Mouse (Mus musculus): ENCODE measurements around the gene Flt4. TPM values are rescaled to one million over a fixed set of nuclear protein-coding genes. Genes with fewer than 3 reads are reported as not detected.
A peak's percentile ranks its signal among the peaks of the same experiment; 100 is the strongest.

The Flt4 gene
- total and polyA plus RNA-seq, 3 experiments: under 0.01 to 0.15 (median 0.02) TPM

DNA sequence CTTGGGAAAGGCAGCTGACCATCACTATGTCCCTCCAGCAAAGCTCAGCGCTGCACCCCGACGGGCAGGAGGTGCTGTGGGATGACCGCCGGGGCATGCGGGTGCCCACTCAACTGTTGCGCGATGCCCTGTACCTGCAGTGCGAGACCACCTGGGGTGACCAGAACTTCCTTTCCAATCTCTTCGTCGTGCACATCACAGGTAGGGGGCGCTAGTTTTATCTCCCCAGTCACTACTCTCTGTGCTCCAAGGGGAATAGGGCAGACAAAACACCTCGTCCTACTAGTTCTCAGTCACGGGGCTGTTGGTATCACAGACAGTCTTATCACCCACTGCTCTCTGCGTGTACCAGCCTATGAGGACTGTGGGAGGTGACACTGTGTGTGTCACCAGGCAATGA, 16.8 kb downstream of the Flt4 start:
- Histone ChIP-seq H3K9me3 (replicated peaks) (no peaks in the 10 kb centered on the region), H3K27me3 (ENCODE audit: insufficient read depth, low read length) (peaks cover 30% of the 10 kb centered on the region), H3K4me3 (ENCODE audit: low read depth, low read length) (no peak overlapping the region), H3K36me3 (replicated peaks) (no peaks in the 10 kb centered on the region), H3K4me1 (ENCODE audit: insufficient read depth, low read depth, low read length) (no peaks in the 10 kb centered on the region; the same call in 1 of the 2 replicates)
- ATAC-seq (ENCODE audit: extremely low read depth, insufficient number of reproducible peaks, low FRiP score, poor library complexity, severe bottlenecking): no peak
- DNase-seq (ENCODE audit: low spot score): no peak
- TF ChIP-seq CTCF (IDR thresholded peaks at IDR 0.05; ENCODE audit: low read depth, low read length) (peak; percentile 20; the same call in 1 of the 2 replicates), POLR2AphosphoS5 (IDR thresholded peaks at IDR 0.05; ENCODE audit: insufficient replicate concordance, low read depth, low read length) (no peak)

DNA sequence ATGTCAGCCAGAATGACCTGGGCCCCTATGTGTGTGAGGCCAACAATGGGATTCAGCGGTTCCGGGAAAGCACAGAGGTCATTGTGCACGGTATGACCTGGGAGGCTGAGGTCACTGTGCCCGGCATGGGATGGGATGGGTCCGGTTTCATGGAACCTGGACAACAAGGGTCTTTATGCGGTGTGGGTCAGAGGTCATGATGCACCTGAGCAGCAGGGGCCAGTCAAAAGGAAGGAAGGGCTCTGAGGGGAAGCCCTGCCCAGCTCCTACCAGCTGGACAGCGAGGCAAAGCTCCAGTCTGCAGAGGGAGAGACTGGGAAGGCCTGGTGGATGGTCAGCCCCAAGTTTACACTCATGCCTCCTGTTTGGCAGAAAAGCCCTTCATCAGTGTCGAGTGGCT, 17.7 kb downstream of the Flt4 start:
- Histone ChIP-seq H3K27me3 (ENCODE audit: insufficient read depth, low read length) (peaks cover 28% of the 10 kb centered on the region), H3K9me3 (replicated peaks) (no peaks in the 10 kb centered on the region), H3K4me1 (ENCODE audit: insufficient read depth, low read depth, low read length) (peaks cover 2% of the 10 kb centered on the region), H3K4me3 (ENCODE audit: low read depth, low read length) (no peak overlapping the region), H3K36me3 (replicated peaks) (no peaks in the 10 kb centered on the region)
- ATAC-seq (ENCODE audit: extremely low read depth, insufficient number of reproducible peaks, low FRiP score, poor library complexity, severe bottlenecking) (no peak), DNase-seq (ENCODE audit: low spot score) (no peak)
- TF ChIP-seq TAL1 (conservative IDR thresholded peaks at IDR 0.05; ENCODE audit: low read depth, low read length) (no peak), POLR2AphosphoS5 (IDR thresholded peaks at IDR 0.05; ENCODE audit: insufficient replicate concordance, low read depth, low read length) (no peak), GATA2 (IDR thresholded peaks at IDR 0.05; ENCODE audit: borderline replicate concordance, low read depth, low read length) (no peak), GATA1 (IDR thresholded peaks at IDR 0.05; ENCODE audit: borderline replicate concordance, low read length) (no peak), CTCF (IDR thresholded peaks at IDR 0.05; ENCODE audit: low read depth, low read length) (no peak)

DNA sequence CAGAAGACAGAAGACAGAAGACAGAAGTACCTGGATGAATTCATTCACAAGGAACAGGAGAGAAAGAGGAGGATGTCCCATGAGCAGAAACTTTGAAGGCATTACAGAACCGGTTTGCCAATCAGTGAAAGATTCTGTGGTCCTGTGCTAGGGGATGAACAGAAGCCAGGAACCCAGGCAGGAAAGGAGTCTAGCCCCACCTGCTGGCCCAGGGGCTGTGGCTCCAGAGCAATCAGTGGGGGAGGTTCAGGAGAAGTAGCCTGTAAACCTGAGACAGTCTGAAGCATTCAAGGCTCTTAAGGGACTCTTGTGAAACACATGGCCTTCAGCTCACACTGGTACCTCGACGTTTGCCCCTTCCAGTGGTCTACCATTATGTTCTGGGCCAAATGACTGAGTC, 22.1 kb downstream of the Flt4 start:
- ATAC-seq (ENCODE audit: extremely low read depth, insufficient number of reproducible peaks, low FRiP score, poor library complexity, severe bottlenecking) (no peak), DNase-seq (ENCODE audit: low spot score) (peak; percentile 35)
- Histone ChIP-seq H3K36me3 (replicated peaks) (no peaks in the 10 kb centered on the region), H3K4me1 (ENCODE audit: insufficient read depth, low read depth, low read length) (peaks cover 17% of the 10 kb centered on the region), H3K27me3 (ENCODE audit: insufficient read depth, low read length) (peaks cover 29% of the 10 kb centered on the region), H3K9me3 (replicated peaks) (no peaks in the 10 kb centered on the region), H3K4me3 (ENCODE audit: low read depth, low read length) (no peak overlapping the region)
- TF ChIP-seq TAL1 (conservative IDR thresholded peaks at IDR 0.05; ENCODE audit: low read depth, low read length) (no peak), GATA2 (IDR thresholded peaks at IDR 0.05; ENCODE audit: borderline replicate concordance, low read depth, low read length) (no peak), CTCF (IDR thresholded peaks at IDR 0.05; ENCODE audit: low read depth, low read length) (no peak), GATA1 (IDR thresholded peaks at IDR 0.05; ENCODE audit: borderline replicate concordance, low read length) (no peak), POLR2AphosphoS5 (IDR thresholded peaks at IDR 0.05; ENCODE audit: insufficient replicate concordance, low read depth, low read length) (no peak)

DNA sequence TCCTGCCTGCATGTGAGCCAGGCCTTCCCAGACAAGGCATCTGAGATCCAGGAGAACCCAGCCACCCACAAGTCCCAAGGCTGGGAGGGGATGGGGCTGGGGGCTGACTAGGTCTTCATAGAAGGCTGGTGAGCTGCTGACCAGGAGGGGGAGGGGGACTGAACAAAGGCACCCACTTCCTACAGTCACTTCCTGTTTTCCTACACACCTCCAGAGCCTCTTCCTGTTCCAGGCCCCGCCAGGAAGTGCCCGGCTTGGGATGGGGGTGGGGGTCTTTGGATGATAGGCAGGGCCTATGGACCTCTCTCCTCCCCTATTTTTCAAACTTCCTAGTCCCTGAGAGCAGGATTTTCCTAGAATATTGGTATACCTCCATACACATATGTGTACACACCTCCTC, 23.2 kb downstream of the Flt4 start:
- Histone ChIP-seq H3K36me3 (replicated peaks) (no peaks in the 10 kb centered on the region), H3K27me3 (ENCODE audit: insufficient read depth, low read length) (peaks cover 32% of the 10 kb centered on the region), H3K4me1 (ENCODE audit: insufficient read depth, low read depth, low read length) (peaks cover 21% of the 10 kb centered on the region), H3K4me3 (ENCODE audit: low read depth, low read length) (no peak overlapping the region), H3K9me3 (replicated peaks) (no peaks in the 10 kb centered on the region)
- no peak for TF ChIP-seq TAL1 (conservative IDR thresholded peaks at IDR 0.05; ENCODE audit: low read depth, low read length)
- no peak for TF ChIP-seq GATA1 (IDR thresholded peaks at IDR 0.05; ENCODE audit: borderline replicate concordance, low read length)
- TF ChIP-seq GATA2 (IDR thresholded peaks at IDR 0.05; ENCODE audit: borderline replicate concordance, low read depth, low read length): no peak
- no peak for TF ChIP-seq POLR2AphosphoS5 (IDR thresholded peaks at IDR 0.05; ENCODE audit: insufficient replicate concordance, low read depth, low read length)
- TF ChIP-seq CTCF (IDR thresholded peaks at IDR 0.05; ENCODE audit: low read depth, low read length): no peak
- ATAC-seq (ENCODE audit: extremely low read depth, insufficient number of reproducible peaks, low FRiP score, poor library complexity, severe bottlenecking) (peak; percentile 34; the same call in 1 of the 2 replicates), DNase-seq (ENCODE audit: low spot score) (peak; percentile 53)

DNA sequence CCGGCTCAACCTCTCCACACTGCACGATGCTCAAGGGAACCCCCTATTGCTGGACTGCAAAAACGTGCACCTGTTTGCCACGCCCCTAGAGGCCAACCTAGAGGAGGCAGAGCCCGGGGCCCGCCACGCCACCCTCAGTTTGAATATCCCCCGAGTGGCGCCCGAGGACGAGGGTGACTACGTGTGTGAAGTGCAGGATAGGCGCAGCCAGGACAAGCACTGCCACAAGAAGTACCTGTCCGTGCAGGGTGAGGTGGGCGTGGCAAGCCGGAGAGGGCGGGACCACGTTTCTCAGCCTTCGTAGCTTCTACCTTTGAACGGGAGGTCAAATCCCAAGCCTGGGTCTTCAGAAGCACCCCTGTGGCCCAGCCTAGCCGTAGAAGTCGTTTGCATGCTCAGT, 25.0 kb downstream of the Flt4 start:
- ATAC-seq (ENCODE audit: extremely low read depth, insufficient number of reproducible peaks, low FRiP score, poor library complexity, severe bottlenecking) (no peak), DNase-seq (ENCODE audit: low spot score) (no peak)
- no peaks in the 10 kb centered on the region for H3K36me3 ChIP-seq (replicated peaks)
- no peaks in the 10 kb centered on the region for H3K9me3 ChIP-seq (replicated peaks)
- no peak overlapping the region for H3K4me3 ChIP-seq (ENCODE audit: low read depth, low read length)
- peaks cover 40% of the 10 kb centered on the region for H3K27me3 ChIP-seq (ENCODE audit: insufficient read depth, low read length)
- no peak for TF ChIP-seq POLR2AphosphoS5 (IDR thresholded peaks at IDR 0.05; ENCODE audit: insufficient replicate concordance, low read depth, low read length)
- TF ChIP-seq CTCF (IDR thresholded peaks at IDR 0.05; ENCODE audit: low read depth, low read length): no peak
- TF ChIP-seq TAL1 (conservative IDR thresholded peaks at IDR 0.05; ENCODE audit: low read depth, low read length): no peak
- no peak for TF ChIP-seq GATA1 (IDR thresholded peaks at IDR 0.05; ENCODE audit: borderline replicate concordance, low read length)
- no peak for TF ChIP-seq GATA2 (IDR thresholded peaks at IDR 0.05; ENCODE audit: borderline replicate concordance, low read depth, low read length)
- peaks cover 21% of the 10 kb centered on the region for H3K4me1 ChIP-seq (ENCODE audit: insufficient read depth, low read depth, low read length)

DNA sequence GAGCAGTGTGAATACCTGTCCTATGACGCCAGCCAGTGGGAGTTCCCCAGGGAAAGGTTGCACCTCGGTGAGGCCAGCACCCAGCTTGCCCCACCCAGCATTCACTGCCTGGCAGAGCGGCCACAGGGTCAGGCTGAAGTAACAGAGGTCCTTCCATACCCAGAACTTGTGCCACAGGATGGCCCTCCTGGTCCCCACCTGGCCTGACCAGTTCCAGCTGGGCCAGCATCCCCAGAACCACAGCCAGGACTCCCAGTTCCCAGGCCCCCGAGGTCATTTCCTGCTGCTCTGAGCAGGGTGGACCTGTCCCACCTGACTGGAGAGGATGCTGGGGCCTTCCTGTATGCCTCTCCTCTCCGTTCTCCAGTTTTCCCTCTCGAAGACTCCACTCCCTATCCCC, 26.6 kb downstream of the Flt4 start:
- no peaks in the 10 kb centered on the region for H3K36me3 ChIP-seq (replicated peaks)
- no peak for DNase-seq (ENCODE audit: low spot score)
- no peaks in the 10 kb centered on the region for H3K9me3 ChIP-seq (replicated peaks)
- no peak for ATAC-seq (ENCODE audit: extremely low read depth, insufficient number of reproducible peaks, low FRiP score, poor library complexity, severe bottlenecking)
- peaks cover 42% of the 10 kb centered on the region for H3K27me3 ChIP-seq (ENCODE audit: insufficient read depth, low read length)
- H3K4me1 ChIP-seq (ENCODE audit: insufficient read depth, low read depth, low read length): peaks cover 24% of the 10 kb centered on the region
- no peak overlapping the region for H3K4me3 ChIP-seq (ENCODE audit: low read depth, low read length)
- TF ChIP-seq TAL1 (conservative IDR thresholded peaks at IDR 0.05; ENCODE audit: low read depth, low read length): no peak
- no peak for TF ChIP-seq GATA2 (IDR thresholded peaks at IDR 0.05; ENCODE audit: borderline replicate concordance, low read depth, low read length)
- TF ChIP-seq GATA1 (IDR thresholded peaks at IDR 0.05; ENCODE audit: borderline replicate concordance, low read length): no peak
- TF ChIP-seq POLR2AphosphoS5 (IDR thresholded peaks at IDR 0.05; ENCODE audit: insufficient replicate concordance, low read depth, low read length): no peak

DNA sequence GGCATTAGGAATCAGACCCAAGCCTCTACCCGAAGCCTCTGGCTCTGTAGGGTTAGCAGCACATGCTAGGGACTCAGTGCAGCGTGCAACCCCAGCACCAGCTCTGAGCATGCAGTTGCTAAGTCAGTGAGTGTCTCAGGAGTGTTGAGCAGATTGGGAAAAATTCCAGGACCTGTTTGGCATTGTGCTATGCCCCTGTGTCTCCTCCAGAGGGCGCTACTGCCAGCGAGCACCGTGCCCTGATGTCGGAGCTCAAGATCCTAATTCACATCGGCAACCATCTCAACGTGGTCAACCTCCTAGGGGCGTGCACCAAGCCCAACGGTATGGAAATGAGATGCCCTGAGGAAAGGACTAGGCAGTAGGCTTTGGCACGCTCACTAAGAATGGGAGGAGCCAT, 27.4 kb downstream of the Flt4 start:
- DNase-seq (ENCODE audit: low spot score): no peak
- peaks cover 47% of the 10 kb centered on the region for H3K27me3 ChIP-seq (ENCODE audit: insufficient read depth, low read length)

More for the DNA sequence above, 27.4 kb downstream of the Flt4 start:
- Histone ChIP-seq H3K36me3 (replicated peaks) (no peaks in the 10 kb centered on the region), H3K9me3 (replicated peaks) (no peaks in the 10 kb centered on the region), H3K4me3 (ENCODE audit: low read depth, low read length) (no peak overlapping the region), H3K4me1 (ENCODE audit: insufficient read depth, low read depth, low read length) (peaks cover 24% of the 10 kb centered on the region)
- no peak for ATAC-seq (ENCODE audit: extremely low read depth, insufficient number of reproducible peaks, low FRiP score, poor library complexity, severe bottlenecking)
- TF ChIP-seq CTCF (IDR thresholded peaks at IDR 0.05; ENCODE audit: low read depth, low read length) (peak; percentile 71), GATA2 (IDR thresholded peaks at IDR 0.05; ENCODE audit: borderline replicate concordance, low read depth, low read length) (no peak)

Measured in G1E (cell line).